Mouse (Mus musculus): ENCODE measurements around the gene Cxcl2. TPM values are rescaled to one million over a fixed set of nuclear protein-coding genes. Genes with fewer than 3 reads are reported as not detected.

The Cxcl2 gene
- not detected for total RNA-seq (2021)
- long read RNA-seq, experiment 1 = 0 reads
- long read RNA-seq, experiment 2 = 0 reads

DNA sequence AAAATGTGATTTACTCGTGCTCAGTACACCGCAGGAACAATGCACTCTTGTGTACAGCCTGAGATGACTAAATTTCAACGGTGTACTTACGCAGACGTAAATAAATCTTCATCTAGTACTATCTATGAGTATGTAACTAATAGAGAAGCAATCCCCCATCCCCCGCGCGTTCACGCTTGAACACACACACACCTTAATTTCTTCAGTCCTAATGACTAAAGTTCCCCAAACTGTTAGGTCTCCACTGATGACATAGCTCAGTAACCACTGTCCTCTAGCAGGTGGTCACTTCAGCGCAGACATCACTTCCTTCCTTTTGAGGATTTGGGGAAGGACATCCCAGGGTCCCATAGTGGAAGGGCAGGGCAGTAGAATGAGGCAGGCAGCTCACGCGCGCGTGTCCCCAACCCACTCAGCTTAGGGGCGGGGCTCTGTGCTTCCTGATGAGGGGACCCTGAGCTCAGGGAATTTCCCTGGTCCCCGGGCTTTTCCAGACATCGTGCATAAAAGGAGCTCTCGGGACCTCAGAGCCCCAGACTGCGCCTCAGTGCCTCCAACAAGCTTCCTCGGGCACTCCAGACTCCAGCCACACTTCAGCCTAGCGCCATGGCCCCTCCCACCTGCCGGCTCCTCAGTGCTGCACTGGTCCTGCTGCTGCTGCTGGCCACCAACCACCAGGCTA lies at the start of gene Cxcl2:
Gene Cxcl2 (plus strand): TSS at position 533 of the 682 bp plus-strand sequence.
- intact Hi-C loops (cut with DNase I) = loop anchor here (5.0 kb wide), 1 partner anchor 241 kb away; no protein-coding TSS in a partner anchor
- DNase-seq (ENCODE audit: low spot score in 2 of 2) = no peak

- DNase-seq (ENCODE audit: low spot score in 2 of 2) = no peak
- intact Hi-C loops (cut with DNase I) = no loop called here
These were observed 48.1 kb upstream of the Cxcl2 start for GRCm38 (mm10) chr5:90855308-90856230.

DNA sequence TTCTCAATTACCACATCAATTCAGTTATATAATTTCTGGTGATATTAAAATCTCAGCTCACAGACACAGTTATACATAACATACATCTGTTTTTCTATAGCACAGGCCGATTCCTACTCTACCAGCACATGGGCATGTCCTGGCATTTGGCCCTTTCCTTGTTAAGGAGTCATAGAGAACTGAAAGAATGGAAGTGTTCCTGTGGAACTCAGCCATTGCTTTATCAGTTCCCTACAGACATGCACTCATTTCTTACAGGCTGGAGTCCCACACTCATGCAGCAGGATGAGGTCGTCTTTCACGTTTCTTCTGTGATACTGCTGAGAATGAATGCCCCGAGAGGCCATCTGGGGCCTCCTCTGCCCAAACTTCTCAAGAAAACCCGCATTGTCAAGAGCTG lies 46.2 kb upstream of the Cxcl2 start:
- DNase-seq (ENCODE audit: low spot score in 2 of 2) = no peak
- intact Hi-C loops (cut with DNase I) = no loop called here

GRCm38 (mm10) chr5:90858429-90858828 lies 45.2 kb upstream of the Cxcl2 start:
- intact Hi-C loops (cut with DNase I) = no loop called here
- no peak for DNase-seq (ENCODE audit: low spot score in 2 of 2)

DNA sequence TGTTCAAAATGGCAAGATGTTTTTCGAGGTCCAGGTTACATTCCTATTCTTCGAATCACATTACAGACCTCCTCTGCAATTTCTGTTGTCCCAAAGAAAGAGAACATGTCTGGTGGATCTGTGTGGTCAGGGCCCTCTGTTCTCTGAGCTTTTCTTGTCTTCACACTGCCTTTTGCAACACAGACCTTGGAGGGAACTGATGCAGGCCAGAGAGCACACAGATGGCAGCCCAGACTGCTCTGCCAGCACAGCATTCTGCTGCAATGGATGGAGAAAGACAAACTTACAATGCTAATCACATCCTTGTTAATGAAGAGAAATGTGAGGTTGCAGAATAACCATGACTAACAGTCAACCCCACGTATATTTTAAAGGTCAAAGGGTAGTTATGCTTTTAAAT lies 44.6 kb upstream of the Cxcl2 start:
- no peak for DNase-seq (ENCODE audit: low spot score in 2 of 2)
- intact Hi-C loops (cut with DNase I) = no loop called here

DNA sequence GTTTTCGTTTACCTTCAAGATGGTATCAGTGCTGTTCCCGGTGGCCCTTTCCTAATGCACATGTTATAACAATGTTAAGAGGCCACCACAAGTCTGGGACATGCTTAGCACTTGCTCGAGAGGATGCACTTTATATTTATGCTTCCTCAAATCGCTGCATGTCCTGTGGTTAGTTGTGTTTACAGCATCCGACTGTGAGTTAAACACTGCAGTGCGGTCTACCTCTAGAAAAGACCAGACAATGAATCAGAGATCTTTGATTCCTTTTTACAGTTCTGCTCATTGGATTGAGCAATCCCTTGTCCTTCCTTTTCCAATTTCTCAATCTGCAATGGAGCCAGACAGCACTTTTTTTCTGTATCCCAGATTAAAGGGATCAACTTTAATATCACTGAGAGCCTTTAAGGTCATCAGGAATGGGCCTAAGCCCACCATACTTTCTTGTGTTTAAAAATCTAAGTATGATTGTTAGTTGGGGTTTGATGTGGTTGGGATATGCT lies 41.7 kb upstream of the Cxcl2 start:
- intact Hi-C loops (cut with DNase I) = no loop called here
- no peak for DNase-seq (ENCODE audit: low spot score in 2 of 2)

DNA sequence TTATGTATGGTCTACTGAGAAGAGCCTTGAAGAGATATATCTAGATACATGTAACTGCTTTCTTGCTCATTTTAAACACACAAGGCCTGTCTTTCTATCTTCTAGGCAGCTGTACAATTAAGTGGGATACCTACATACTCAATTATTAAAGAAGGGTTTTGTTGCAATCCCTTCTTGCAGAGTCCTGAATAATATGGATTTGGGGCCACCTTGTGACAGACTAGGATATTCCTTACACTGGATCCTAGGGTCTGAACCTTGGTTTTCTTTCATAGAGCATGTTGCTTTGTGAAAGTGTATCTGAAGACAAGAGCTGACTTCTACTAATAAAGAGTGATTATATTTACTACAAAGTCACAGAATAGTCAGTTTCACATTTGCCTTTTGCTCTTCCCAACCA lies 36.9 kb upstream of the Cxcl2 start:
- intact Hi-C loops (cut with DNase I) = loop anchor here (2.0 kb wide), 1 partner anchor 206 kb away; no protein-coding TSS in a partner anchor
- no peak for DNase-seq (ENCODE audit: low spot score in 2 of 2)

- no peak for DNase-seq (ENCODE audit: low spot score in 2 of 2)
- intact Hi-C loops (cut with DNase I) = no loop called here
These were observed 31.3 kb upstream of the Cxcl2 start for GRCm38 (mm10) chr5:90872377-90872776.

DNA sequence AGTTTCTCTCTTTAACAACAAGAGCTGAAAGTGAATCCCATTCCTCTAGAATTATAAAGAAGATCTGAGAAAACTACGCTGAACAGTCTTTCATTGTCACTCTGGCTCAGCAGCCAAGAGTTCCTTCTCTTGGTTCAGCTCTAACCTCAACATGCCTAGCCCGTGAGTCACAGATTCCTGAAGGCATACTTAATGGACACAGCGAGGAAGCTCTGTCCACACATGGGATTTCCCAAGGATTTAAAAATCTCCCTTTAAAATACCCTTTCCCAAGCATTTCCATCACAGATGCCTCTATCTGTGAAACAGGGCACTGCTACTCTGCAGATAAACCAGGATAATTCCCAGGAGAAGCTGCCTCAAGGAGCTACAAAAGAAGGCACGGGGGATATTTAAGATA lies 27.6 kb upstream of the Cxcl2 start:
- no peak for DNase-seq (ENCODE audit: low spot score in 2 of 2)
- intact Hi-C loops (cut with DNase I) = no loop called here

- no peak for DNase-seq (ENCODE audit: low spot score in 2 of 2)
- intact Hi-C loops (cut with DNase I) = no loop called here
These were observed 27.0 kb upstream of the Cxcl2 start for GRCm38 (mm10) chr5:90876471-90877172.

GRCm38 (mm10) chr5:90877173-90877512 lies 26.5 kb upstream of the Cxcl2 start:
- intact Hi-C loops (cut with DNase I) = no loop called here

DNA sequence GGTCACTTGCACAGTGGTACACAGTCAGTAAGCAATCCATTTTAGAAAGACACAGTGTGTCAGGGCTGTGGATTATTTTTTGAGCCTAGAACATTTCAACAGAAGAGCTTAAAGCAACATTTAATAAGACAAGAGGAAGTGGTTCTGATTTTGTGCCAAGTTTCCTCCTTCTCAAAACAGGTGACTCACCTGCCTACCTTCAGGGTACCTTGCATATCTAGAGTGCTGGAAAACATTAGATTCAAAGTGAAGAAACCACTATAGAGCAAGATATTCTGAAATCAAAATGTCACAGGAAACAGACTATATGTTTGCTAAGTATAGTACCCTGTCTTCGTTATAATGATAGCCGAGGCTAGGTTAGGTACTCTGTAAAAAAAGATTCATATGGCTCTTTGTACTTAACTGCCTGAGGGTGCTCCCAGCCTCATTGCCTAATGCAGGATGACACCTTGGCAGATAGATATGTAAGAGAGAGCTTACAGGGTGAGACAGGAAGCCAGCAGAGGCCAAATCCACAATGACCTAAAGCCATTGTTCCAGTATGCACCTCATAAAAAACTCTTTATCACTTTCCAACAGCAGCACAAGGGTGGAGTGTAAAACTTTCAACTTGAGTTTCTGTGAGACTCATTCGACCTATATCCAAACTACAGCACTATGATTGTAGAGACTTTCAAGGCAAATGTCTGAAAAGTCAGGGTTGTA lies 24.2 kb upstream of the Cxcl2 start:
- intact Hi-C loops (cut with DNase I) = no loop called here

More at GRCm38 (mm10) chr5:90877173-90877512, 26.5 kb upstream of the Cxcl2 start:
- DNase-seq (ENCODE audit: low spot score in 2 of 2) = no peak

DNA sequence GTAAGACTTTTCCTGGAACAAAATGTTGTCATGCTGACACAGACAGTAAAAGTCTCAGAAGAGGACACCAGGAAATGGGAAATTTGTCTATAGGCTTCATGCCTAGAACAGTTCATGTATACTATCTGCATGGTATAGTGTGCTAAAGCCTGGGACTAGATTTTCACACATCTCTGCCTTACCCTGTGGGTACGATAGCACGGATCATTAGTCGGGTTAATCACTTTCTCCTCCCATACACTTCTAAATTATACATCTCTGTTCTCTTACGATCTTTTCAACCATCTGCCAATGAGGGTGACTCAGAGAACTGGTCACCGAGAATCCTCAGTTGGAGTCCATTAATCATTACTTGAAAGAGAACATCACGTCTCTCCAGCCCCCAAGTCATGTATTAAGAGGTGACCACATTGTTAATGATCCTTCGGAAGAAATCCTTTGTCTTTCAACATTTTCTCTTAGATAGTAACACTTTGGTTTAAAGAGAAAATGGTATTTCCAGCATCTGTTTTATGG lies 23.3 kb upstream of the Cxcl2 start:
- no peak for DNase-seq (ENCODE audit: low spot score in 2 of 2)
- intact Hi-C loops (cut with DNase I) = no loop called here

More for the DNA sequence above, 24.2 kb upstream of the Cxcl2 start:
- DNase-seq (ENCODE audit: low spot score in 2 of 2) = no peak

DNA sequence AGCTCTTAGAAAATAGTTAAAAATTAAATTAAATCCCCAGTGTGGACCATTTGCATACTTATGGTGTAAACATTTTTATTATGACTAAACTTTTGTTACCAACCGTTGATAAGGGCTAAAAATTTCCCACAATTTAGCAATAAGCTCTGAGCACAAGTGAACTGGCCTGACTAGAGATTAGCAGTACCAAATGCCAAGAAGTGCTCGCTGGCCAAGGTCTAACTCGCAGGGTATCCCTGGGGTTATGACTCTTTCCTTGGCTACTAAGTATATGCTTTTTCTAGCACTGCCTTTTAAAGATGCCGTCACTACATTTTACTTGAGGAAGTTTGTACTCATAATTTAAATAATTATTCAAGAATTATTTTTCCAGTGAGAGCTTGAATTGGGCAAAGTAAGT lies 22.6 kb upstream of the Cxcl2 start:
- intact Hi-C loops (cut with DNase I) = no loop called here
- DNase-seq (ENCODE audit: low spot score in 2 of 2) = no peak

- DNase-seq (ENCODE audit: low spot score in 2 of 2) = peak in 1 of 2 experiments; percentile 15
- intact Hi-C loops (cut with DNase I) = no loop called here
These were observed 22.0 kb upstream of the Cxcl2 start for GRCm38 (mm10) chr5:90881682-90882081.

DNA sequence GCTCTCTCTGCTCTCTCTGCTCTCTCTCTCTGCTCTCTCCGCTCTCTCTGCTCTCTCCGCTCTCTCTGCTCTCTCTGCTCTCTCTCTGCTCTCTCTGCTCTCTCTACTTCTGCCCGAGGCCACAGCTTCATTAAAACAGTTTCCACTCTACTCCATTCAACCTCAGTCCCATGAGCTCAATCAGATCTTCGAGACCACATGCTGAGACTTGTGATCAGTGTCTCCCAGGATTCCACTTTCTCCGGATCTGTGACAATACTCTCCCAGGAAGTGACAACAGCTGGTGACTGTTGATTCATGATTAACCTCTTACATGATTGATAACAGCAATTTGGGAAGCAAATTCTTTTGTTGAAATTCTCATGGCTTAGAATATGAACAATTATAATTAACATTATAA lies 21.5 kb upstream of the Cxcl2 start:
- intact Hi-C loops (cut with DNase I) = no loop called here
- no peak for DNase-seq (ENCODE audit: low spot score in 2 of 2)

GRCm38 (mm10) chr5:90884628-90885242 lies 18.9 kb upstream of the Cxcl2 start:
- intact Hi-C loops (cut with DNase I) = no loop called here
- no peak for DNase-seq (ENCODE audit: low spot score in 2 of 2)

DNA sequence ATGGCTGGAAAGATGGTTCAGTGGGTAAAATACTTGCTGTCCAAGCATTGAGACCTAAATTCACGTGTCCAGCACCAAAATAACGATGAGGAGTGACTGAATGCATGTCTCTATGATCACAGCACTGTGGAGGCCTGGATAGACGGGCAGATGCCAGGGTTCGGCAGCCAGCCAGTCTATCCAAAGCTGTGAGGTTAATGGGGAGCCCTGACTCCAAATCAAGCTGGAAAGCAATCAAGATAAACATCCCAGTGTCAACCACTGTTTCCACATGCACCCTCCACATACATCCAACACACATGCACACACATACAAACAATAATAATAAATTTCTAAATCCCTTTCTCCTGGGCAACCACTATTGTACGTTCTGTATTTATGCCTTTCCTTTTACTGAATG lies 15.0 kb upstream of the Cxcl2 start:
- intact Hi-C loops (cut with DNase I) = no loop called here
- DNase-seq (ENCODE audit: low spot score in 2 of 2) = no peak

All from left cerebral cortex, postnatal 14 days (tissue).